Mouse (Mus musculus) spleen, adult 2 months (tissue): ENCODE measurements around the gene Catsperb.

ENCODE experiments used
- CTCF ChIP-seq: fragments of 200-500 bp; IDR thresholded peaks from 2 replicates; pipeline ENCODE4 v1.5.1; 2011; ENCODE audit warnings: mild to moderate bottlenecking, inconsistent platforms; ENCODE audit not compliant: insufficient read depth, insufficient read length, insufficient replicate concordance; ENCODE audit errors: extremely low read depth
- POLR2A ChIP-seq: fragments of 200-500 bp; IDR thresholded peaks from 2 replicates; pipeline ENCODE4 v1.6.1; 2011; ENCODE audit warnings: low read depth, low read length, inconsistent platforms

- TF ChIP-seq CTCF (no peak), POLR2A (no peak)
These were observed 21.7 kb downstream of the Catsperb start for GRCm38 (mm10) chr12:101426131-101426530.
